Mouse (Mus musculus) MEL (cell line): ENCODE measurements around the gene Fam83g.

Experiments
- CTCF ChIP-seq, 3 experiments: IDR thresholded peaks in 2 of 3; conservative IDR thresholded peaks in 1 of 3; 2 replicates each; pipeline ENCODE4 v1.5.1; 2011 to 2012; ENCODE audit warnings: low read length in 3 of 3, low read depth in 2 of 3, mild to moderate bottlenecking in 2 of 3, improper control_type of control experiment in 1 of 3, inconsistent platforms in 1 of 3, mixed read lengths in 1 of 3, moderate library complexity in 1 of 3; ENCODE audit not compliant: control insufficient read depth in 1 of 3, insufficient read depth in 1 of 3, poor library complexity in 1 of 3, severe bottlenecking in 1 of 3
- MAZ ChIP-seq: IDR thresholded peaks from 2 replicates; pipeline ENCODE4 v1.6.1; 2012; ENCODE audit warnings: low read depth, mild to moderate bottlenecking, inconsistent platforms, low read length, improper control_type of control experiment
- NRF1 ChIP-seq: IDR thresholded peaks from 2 replicates; pipeline ENCODE4 v1.6.1; 2014; ENCODE audit warnings: low read depth, mild to moderate bottlenecking, inconsistent platforms, low read length, improper control_type of control experiment, moderate library complexity; ENCODE audit not compliant: poor library complexity, insufficient read depth, severe bottlenecking
- RCOR1 ChIP-seq: IDR thresholded peaks from 2 replicates; pipeline ENCODE4 v1.6.1; 2012; ENCODE audit warnings: low read depth, mild to moderate bottlenecking, inconsistent platforms, low read length, improper control_type of control experiment

DNA sequence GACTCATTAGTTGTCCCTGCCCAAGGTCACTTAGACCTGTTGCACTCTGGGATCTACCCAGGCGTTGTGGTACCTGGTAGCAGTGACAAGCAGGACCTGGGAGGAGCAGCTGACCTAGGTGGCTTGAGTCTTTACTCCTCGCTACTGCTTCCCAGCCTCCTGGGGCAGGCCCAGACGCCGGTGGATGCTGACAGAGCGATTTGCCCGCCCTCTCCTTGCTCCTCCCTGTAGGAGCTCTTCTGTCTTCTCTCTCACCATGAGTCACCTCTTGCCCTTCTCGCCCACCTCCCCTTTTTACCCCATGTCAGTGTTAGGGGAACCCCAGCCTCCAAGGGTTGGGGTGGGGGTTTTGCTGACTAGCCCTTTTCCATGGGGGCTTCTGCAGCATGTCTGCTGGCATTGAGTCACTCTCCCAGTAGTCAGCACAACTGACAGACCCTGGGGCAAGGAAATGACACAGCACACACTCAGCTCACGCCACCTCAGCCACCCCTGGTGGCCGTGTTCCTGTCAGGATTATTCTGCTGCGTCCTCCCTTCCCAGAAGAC lies 3.1 kb downstream of the Fam83g start:
- TF ChIP-seq RCOR1 (no peak), CTCF (IDR thresholded peaks at IDR 0.05 in 2 of 3, conservative IDR thresholded peaks at IDR 0.05 in 1 of 3; ENCODE audit: control insufficient read depth in 1 of 3, insufficient read depth in 1 of 3, low read depth in 2 of 3, low read length in 3 of 3, poor library complexity in 1 of 3, severe bottlenecking in 1 of 3) (no peak), NRF1 (no peak), MAZ (no peak)
